Mouse (Mus musculus) embryonic facial prominence, embryonic 11.5 days (tissue): ENCODE results near the gene Zfyve28. TPM values are rescaled to one million over a fixed set of nuclear protein-coding genes. Genes with fewer than 3 reads are reported as not detected.

ENCODE experiments used
- ATAC-seq: fragments of 200-750 bp; cut with Nextera tagmentation; replicated peaks from 2 replicates; pipeline ENCODE4 v1.8.0; 2017; ENCODE audit warnings: low read depth; ENCODE audit not compliant: insufficient number of reproducible peaks, low FRiP score, low TSS enrichment
- DNase-seq: peaks from one replicate; pipeline ENCODE4 v3.0.0-alpha.2; 2015; ENCODE audit warnings: low spot score
- H3K27ac ChIP-seq: fragments of 300-500 bp; sonication (generic); replicated peaks from 2 replicates; pipeline ENCODE4 v1.5.1; 2014; ENCODE audit warnings: mild to moderate bottlenecking, low read depth, low read length, control low read depth
- H3K27me3 ChIP-seq: fragments of 300-500 bp; sonication (generic); 2 replicates; pipeline ENCODE4 v1.6.1; 2014; ENCODE audit warnings: mild to moderate bottlenecking, low read length, moderate library complexity, mixed read lengths; ENCODE audit not compliant: control insufficient read depth, insufficient read depth
- H3K36me3 ChIP-seq: fragments of 300-500 bp; sonication (generic); replicated peaks from 2 replicates; pipeline ENCODE4 v1.6.1; 2014; ENCODE audit warnings: low read depth, mild to moderate bottlenecking, low read length, moderate library complexity, mixed read lengths; ENCODE audit not compliant: control insufficient read depth, insufficient read depth
- H3K4me1 ChIP-seq: fragments of 300-500 bp; sonication (generic); 2 replicates; pipeline ENCODE4 v1.6.1; 2014; ENCODE audit warnings: low read length, mixed read lengths; ENCODE audit not compliant: control insufficient read depth, insufficient read depth
- H3K4me2 ChIP-seq: fragments of 300-500 bp; sonication (generic); 2 replicates; pipeline ENCODE4 v1.6.1; 2014; ENCODE audit warnings: low read depth, mild to moderate bottlenecking, control low read depth, low read length, moderate library complexity
- H3K4me3 ChIP-seq: fragments of 300-500 bp; sonication (generic); 2 replicates; pipeline ENCODE4 v1.5.1; 2014; ENCODE audit warnings: low read depth, low read length, control low read depth
- H3K9ac ChIP-seq: fragments of 300-500 bp; sonication (generic); replicated peaks from 2 replicates; pipeline ENCODE4 v1.6.1; 2014; ENCODE audit warnings: mild to moderate bottlenecking, control low read depth, low read length
- H3K9me3 ChIP-seq: fragments of 300-500 bp; sonication (generic); replicated peaks from 2 replicates; pipeline ENCODE4 v1.6.1; 2016; ENCODE audit warnings: mild to moderate bottlenecking, low read length, inconsistent platforms, mixed read lengths; ENCODE audit not compliant: control insufficient read depth
- WGBS: fragments of 180-500 bp; shearing (Covaris S2); extraction: QIAGEN DNeasy Blood & Tissue Kit; methylation state at CpG from one replicate; pipeline ENCODE4 v1.1.7; 2014; 5-methylcytosine and 5-hydroxymethylcytosine counted together
- polyA plus RNA-seq: library from polyadenylated mRNA; unstranded; fragments of >200 nt; fragmentation: Nextera tagmentation; extraction: Ambion mirVana; gene quantifications from 2 replicates; pipeline ENCODE4 v1.2.1, GENCODE M21; 2014

The Zfyve28 gene
- polyA plus RNA-seq, 1 experiment from 2014 or later = 0.24 TPM

- Histone ChIP-seq H3K9ac (no peak overlapping the region), H3K27ac (no peak overlapping the region), H3K9me3 (no peaks in the 10 kb centered on the region), H3K36me3 (no peaks in the 10 kb centered on the region), H3K4me3 (no peak overlapping the region), H3K27me3 (no peaks in the 10 kb centered on the region), H3K4me2 (no peak overlapping the region), H3K4me1 (no peaks in the 10 kb centered on the region)
- ATAC-seq (no peak), DNase-seq (no peak)
- WGBS = 82% methylated on average over 8 of the region's 8 CpGs
Observed at GRCm38 (mm10) chr5:34213659-34214058, 74.6 kb downstream of the Zfyve28 start.

GRCm38 (mm10) chr5:34210279-34210678 lies 78.0 kb downstream of the Zfyve28 start:
- H3K9me3 ChIP-seq = no peaks in the 10 kb centered on the region
- H3K9ac ChIP-seq = no peak overlapping the region
- H3K27me3 ChIP-seq = no peaks in the 10 kb centered on the region
- no peaks in the 10 kb centered on the region for H3K36me3 ChIP-seq
- WGBS = 3% methylated on average over 1 of the region's 1 CpGs
- peak; percentile 89 for DNase-seq
- no peak overlapping the region for H3K4me3 ChIP-seq
- no peak overlapping the region for H3K27ac ChIP-seq
- no peak overlapping the region for H3K4me2 ChIP-seq
- ATAC-seq = peak; percentile 73; the same call in 1 of the 2 replicates
- H3K4me1 ChIP-seq = no peaks in the 10 kb centered on the region

GRCm38 (mm10) chr5:34207503-34207902 lies 80.7 kb downstream of the Zfyve28 start:
- Histone ChIP-seq H3K4me3 (no peak overlapping the region), H3K36me3 (no peaks in the 10 kb centered on the region), H3K27me3 (no peaks in the 10 kb centered on the region), H3K9ac (no peak overlapping the region), H3K27ac (no peak overlapping the region), H3K4me1 (no peaks in the 10 kb centered on the region), H3K4me2 (no peak overlapping the region), H3K9me3 (no peaks in the 10 kb centered on the region)
- WGBS = 33% methylated on average over 3 of the region's 3 CpGs
- ATAC-seq (no peak), DNase-seq (no peak)

- no peak overlapping the region for H3K9ac ChIP-seq
- no peaks in the 10 kb centered on the region for H3K9me3 ChIP-seq
- ATAC-seq (no peak), DNase-seq (no peak)
- 81% methylated on average over 2 of the region's 2 CpGs for WGBS
- no peaks in the 10 kb centered on the region for H3K36me3 ChIP-seq
- H3K27me3 ChIP-seq = no peaks in the 10 kb centered on the region
- H3K4me3 ChIP-seq = no peak overlapping the region
- H3K4me2 ChIP-seq = no peak overlapping the region
- no peaks in the 10 kb centered on the region for H3K4me1 ChIP-seq
- no peak overlapping the region for H3K27ac ChIP-seq
Observed at GRCm38 (mm10) chr5:34205788-34206187, 82.5 kb downstream of the Zfyve28 start.

GRCm38 (mm10) chr5:34204911-34205310 lies 83.3 kb downstream of the Zfyve28 start:
- DNase-seq = no peak
- Histone ChIP-seq H3K36me3 (no peaks in the 10 kb centered on the region), H3K27ac (no peak overlapping the region), H3K4me3 (no peak overlapping the region), H3K9me3 (no peaks in the 10 kb centered on the region), H3K27me3 (no peaks in the 10 kb centered on the region), H3K4me1 (no peaks in the 10 kb centered on the region), H3K9ac (no peak overlapping the region), H3K4me2 (no peak overlapping the region)
- WGBS = 62% methylated on average over 2 of the region's 2 CpGs
- no peak for ATAC-seq

GRCm38 (mm10) chr5:34202006-34202405 lies 86.2 kb downstream of the Zfyve28 start:
- H3K4me1 ChIP-seq = no peaks in the 10 kb centered on the region
- DNase-seq (no peak), ATAC-seq (no peak)
- no peak overlapping the region for H3K4me3 ChIP-seq
- H3K27me3 ChIP-seq = no peaks in the 10 kb centered on the region
- 91% methylated on average over 4 of the region's 4 CpGs for WGBS
- H3K27ac ChIP-seq = no peak overlapping the region
- no peaks in the 10 kb centered on the region for H3K36me3 ChIP-seq
- no peak overlapping the region for H3K9ac ChIP-seq
- H3K4me2 ChIP-seq = no peak overlapping the region
- H3K9me3 ChIP-seq = no peaks in the 10 kb centered on the region

- ATAC-seq (no peak), DNase-seq (no peak)
- Histone ChIP-seq H3K9me3 (no peaks in the 10 kb centered on the region), H3K27me3 (no peaks in the 10 kb centered on the region), H3K4me1 (no peaks in the 10 kb centered on the region), H3K27ac (no peak overlapping the region), H3K4me3 (no peak overlapping the region), H3K36me3 (no peaks in the 10 kb centered on the region), H3K4me2 (no peak overlapping the region), H3K9ac (no peak overlapping the region)
- 81% methylated on average over 2 of the region's 2 CpGs for WGBS
Observed at GRCm38 (mm10) chr5:34201396-34201795, 86.9 kb downstream of the Zfyve28 start.

GRCm38 (mm10) chr5:34198615-34199014 lies 89.6 kb downstream of the Zfyve28 start:
- Histone ChIP-seq H3K9me3 (no peaks in the 10 kb centered on the region), H3K9ac (no peak overlapping the region), H3K27ac (no peak overlapping the region), H3K4me3 (no peak overlapping the region), H3K36me3 (no peaks in the 10 kb centered on the region), H3K4me2 (no peak overlapping the region), H3K4me1 (no peaks in the 10 kb centered on the region), H3K27me3 (no peaks in the 10 kb centered on the region)
- WGBS = 87% methylated on average over 6 of the region's 6 CpGs
- no peak for ATAC-seq
- no peak for DNase-seq
